Mouse (Mus musculus): ENCODE results near the gene Cd44.

The Cd44 gene

GRCm38 (mm10) chr2:102763991-102764390 lies 137.5 kb downstream of the Cd44 start:
- DNase-seq (ENCODE audit: low spot score), result no peak

DNA sequence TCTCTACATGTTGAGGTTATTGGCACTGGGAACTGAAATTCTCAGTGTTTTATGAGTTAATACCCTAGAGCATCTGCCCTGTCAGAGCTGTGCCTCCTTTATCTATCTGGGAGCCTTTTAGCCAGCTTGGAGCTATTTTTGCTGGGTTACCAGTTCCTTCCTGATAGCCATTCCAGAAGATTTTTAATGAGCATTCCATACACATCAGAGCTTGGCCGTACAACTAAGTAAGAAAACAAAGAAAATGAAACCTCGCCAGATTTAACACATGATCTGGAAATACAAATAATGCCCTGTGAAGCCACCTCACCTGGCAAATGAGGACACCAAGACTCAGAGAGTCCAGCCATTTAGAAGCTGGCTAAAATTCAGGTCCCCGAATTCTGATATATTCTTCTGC lies 138.3 kb downstream of the Cd44 start:
- no peak for DNase-seq (ENCODE audit: low spot score)
